Mouse (Mus musculus) thymus, postnatal 14 days (tissue): ENCODE results near the gene Tmem213.

Experiments used
- DNase-seq: peaks from one replicate; pipeline ENCODE4 v3.0.0; 2021

The Tmem213 gene

GRCm38 (mm10) chr6:38118341-38118740 lies 9.3 kb downstream of the Tmem213 start:
- no peak for DNase-seq

DNA sequence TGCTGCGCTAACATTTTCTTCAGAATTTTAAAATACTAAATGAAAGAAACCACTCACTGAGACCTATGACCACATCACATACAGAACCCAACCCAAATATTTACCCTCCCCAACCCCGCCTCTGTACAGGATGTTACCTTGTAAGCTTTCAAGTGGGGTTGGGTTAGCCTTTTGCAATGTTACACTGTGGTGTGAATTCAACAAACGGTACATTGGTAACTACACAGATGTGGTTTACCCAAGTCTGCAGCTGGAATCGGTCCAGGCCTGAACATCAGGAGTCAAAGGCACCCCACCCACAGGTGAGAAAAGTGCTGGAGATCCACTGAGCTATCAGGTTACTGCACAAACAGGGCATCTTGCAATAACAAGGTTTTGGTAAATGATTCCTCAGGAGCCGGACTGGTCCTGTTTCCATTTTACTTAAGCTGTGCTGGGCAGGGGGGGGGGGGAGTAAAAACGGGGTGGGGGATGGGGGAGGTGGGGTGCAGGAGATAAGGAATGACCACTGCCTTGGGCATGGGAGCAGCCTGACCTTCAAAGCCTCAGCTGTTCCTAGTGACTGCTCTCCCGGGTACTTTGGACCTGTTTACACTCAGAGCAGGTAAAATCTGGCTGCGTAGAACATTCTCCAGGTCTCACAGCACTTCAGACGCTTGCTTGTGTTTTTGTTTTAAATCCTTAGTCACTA lies 11.8 kb downstream of the Tmem213 start:
- peak; percentile 29 for DNase-seq

DNA sequence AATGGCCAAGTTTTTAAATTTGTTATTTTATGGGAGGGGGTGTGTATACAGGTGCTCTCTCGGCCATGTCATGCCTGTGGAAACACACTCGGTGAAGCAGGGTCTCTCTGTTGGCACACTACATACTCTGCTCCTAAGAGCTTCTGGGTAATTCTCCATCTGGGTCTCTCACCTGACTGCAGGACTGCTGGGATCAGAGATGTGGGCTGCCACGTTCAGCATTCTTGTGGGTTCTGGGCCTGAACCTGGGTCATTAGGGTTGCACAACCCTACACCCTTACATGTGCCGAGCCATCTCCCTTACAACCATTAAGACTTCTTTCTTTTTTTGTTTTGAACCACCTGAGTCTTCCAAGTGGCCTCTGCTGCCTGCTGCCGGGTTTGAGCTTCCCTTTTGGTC lies 12.8 kb downstream of the Tmem213 start:
- no peak for DNase-seq

GRCm38 (mm10) chr6:38122791-38123190 lies 13.7 kb downstream of the Tmem213 start:
- no peak for DNase-seq

DNA sequence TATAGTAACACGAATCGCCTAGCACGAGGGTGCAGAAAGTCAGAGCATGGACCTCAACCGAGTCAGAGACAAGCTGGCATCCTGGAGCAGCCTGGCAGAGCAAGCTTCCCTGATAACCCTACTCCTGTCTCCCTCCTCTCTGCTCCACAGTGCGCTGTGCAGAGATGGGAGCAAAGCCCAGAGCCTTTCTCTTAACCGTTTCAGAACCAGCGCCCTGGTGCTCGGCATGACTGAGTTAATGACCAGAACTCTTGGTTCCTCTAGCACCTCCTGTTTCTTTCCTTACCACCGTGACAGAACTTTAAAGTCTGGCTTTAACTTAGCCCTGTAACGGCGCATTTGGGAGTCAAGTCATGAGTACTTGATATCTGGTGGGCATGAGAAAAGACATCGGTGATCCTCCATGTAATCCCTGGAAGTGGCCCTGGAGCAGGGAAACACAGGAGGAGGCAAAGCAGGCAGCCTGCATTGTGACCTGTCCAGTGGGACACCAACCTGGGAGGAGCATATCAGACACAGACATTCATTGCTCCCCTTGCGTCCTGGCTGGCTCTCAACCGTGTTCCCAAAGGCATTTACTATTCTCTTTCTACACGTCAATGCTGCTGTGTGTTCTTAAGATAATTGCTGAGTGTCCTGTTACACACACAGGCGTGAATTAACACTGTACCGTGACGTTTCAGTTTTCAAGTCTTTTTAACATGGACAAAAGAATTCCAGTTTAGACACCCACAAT lies 14.6 kb downstream of the Tmem213 start:
- no peak for DNase-seq

DNA sequence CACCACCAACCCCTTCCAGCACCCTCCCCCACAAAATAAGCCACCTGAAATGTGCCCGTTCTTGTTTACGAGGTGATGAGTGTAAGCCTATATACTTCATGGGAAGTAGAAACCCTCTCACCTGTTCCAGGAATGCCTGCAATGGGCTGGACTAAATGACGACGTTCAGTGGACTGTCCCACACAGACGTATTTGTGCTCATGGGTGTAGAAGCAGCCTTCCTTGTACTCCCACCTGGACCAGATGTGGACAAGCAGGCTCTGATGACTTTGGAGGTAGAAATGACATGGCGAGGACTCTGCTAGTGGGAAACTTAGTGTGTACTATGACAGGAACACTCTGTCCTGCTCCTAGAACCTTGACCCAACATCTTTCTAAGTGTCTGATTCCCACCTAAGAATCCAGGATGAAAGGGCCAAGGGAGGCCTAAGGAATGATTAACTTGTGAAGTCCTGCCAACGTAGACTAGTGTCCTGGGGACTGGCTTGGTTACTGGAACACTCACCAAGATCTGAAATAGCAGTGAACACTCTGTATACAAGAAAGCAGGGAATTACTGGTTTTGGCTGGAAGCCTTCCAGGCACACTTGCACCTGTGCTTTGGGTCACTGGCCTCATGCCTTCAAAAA lies 15.3 kb downstream of the Tmem213 start, which contains the start of gene Atp6v0a4:
TSS of gene Atp6v0a4 (minus strand) at position 380 of the 629 bp plus-strand sequence.
- DNase-seq = no peak

DNA sequence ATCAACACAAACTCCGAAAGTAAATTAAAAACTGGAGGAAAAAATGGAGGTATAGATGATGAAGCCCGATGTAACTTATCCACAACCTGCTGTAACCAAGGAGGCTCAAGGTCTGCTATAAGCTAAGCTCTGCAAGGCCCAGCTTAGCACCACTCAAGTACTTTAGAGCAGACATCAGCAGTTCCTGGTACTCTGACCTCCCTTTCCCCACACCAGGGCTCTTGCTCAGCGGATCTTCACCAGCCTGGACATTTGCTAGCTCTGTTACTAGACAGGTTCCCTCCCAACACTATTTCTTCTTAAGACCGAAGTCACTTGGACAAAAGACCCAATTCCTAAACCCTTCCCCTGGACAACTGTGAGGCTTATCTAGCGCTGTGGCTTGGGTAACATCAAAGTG lies 15.8 kb downstream of the Tmem213 start:
- DNase-seq = no peak

DNA sequence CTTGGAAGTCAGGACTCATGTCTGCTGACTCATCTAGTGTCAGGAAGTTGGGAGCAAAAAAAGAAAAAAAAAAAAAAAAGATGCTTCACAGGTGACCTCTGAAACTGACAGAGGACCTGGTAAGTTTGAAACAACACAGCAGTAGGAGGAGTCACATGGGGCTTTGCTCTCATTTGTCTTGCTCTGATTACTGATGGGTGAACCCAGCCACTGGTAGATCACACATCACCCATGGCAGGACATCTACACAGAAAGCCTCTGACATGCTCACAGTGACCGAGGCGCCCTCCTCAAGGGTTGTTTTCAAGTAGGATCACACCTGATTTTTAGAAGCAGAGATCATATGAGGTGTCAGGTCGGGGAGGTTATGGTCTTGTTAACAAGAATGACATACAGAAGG lies 16.4 kb downstream of the Tmem213 start:
- DNase-seq = no peak

DNA sequence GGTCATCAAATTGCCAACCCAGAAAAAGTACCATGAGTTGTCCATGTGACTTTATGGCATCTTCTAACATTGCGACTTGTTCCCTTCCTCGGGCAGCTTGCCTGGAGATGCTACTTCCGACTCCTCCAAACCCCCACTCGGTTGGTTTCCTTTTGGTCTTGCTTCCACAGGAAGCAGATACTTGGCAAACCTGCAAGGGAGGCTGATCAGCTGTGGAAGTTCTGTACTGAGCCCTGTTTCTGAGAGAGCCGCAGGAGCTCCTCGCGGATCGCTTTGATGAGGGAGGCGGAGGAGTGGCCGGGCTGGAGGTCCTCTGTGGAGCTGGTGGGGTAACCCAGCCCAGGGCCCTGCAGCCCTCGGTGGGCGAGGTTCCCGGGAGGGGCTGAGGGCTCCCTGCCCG lies 19.1 kb downstream of the Tmem213 start:
- no peak for DNase-seq

- DNase-seq = no peak
These were observed 20.8 kb downstream of the Tmem213 start for GRCm38 (mm10) chr6:38129883-38130282.

- no peak for DNase-seq
These were observed 22.8 kb downstream of the Tmem213 start for GRCm38 (mm10) chr6:38131801-38132231.

- DNase-seq = no peak
These were observed 25.9 kb downstream of the Tmem213 start for GRCm38 (mm10) chr6:38134806-38135559.

GRCm38 (mm10) chr6:38139086-38139485 lies 30.0 kb downstream of the Tmem213 start:
- no peak for DNase-seq

DNA sequence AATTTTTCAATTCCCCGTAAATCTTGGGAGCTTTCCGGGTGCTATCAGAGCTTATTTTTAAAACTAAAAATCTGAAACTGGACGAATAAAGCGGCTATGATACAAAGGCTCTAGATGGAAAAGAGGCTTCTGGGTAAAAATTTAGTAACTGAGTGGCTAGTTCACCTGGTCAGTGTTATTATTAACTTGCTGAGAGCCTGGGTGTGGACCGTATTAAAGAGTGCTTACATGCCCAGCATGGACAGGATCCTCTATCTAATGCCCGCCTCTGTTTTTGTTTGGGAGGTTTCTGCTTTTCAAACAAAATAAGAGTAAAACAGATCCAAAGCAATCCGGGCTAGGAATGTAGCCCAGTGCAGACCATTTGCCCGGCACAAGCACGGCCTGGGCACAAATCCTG lies 31.3 kb downstream of the Tmem213 start:
- no peak for DNase-seq

DNA sequence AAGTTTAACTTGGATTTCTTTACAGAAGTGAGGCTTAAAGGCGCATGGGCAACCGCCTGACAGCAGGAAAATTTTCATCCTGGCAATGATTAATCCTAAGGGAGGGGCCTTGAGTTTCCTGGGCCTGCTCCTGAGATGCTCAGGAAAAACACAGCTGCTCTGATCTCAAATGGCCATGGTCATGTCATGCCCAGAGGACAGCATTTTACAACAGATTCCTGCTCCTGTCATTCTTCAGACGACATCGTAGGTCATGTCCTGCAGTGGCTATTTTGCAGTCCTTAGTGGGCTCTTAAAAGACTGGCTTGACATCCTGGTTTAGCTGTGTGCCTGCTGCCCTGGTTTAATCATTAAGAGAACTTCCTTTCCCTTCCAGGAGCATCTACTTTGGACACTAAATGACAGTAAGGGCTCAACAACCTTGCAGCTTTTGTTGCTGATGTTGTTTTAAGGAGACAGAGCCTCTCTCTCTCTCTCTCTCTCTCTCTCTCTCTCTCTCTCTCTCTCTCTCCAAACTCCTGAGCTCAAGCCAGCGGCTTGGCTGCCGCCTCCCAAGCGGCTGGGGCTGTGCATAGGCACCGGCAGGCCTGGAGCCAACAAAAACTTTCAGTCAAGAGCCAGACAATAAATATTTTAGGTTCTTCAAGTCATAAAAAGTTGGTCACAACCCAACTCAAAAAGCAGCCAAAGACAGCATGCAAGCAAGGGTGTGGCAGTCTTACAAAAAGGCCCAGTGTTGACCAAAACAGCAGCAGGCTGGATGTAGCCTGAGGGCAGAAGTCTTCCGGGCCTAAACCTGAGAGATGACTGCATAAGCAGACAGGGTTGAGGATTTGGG lies 35.3 kb downstream of the Tmem213 start:
- DNase-seq = no peak

DNA sequence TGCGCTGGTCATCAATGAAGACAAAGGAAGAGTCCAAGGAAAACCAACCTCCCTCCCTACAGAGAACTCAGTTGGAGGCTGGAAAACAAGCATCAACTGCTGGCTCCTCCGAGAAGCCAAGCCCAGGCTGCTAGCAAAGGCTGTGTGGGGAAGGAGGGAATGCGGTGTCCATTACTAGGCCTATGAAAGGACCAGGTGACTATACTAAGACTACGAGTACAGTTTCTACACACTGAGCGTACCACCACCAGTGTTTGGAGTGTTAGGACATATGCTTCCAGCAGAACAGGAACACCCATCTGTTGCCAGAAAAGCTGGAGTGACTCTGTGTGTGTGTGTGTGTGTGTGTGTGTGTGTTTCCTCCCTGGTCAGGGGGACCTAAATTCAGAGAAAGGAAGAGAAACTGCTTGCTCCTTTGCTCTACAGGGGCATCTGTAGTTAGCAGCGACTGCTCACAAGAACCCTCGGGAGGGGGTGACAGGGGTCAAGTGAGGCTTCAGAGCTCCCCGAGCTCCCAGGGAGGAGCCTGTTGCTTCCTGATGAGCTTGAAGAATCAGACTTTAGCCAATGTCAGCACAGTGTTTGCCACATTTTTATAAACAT lies 36.5 kb downstream of the Tmem213 start:
- DNase-seq = no peak

- DNase-seq = no peak
These were observed 38.2 kb downstream of the Tmem213 start for GRCm38 (mm10) chr6:38147301-38147700.

DNA sequence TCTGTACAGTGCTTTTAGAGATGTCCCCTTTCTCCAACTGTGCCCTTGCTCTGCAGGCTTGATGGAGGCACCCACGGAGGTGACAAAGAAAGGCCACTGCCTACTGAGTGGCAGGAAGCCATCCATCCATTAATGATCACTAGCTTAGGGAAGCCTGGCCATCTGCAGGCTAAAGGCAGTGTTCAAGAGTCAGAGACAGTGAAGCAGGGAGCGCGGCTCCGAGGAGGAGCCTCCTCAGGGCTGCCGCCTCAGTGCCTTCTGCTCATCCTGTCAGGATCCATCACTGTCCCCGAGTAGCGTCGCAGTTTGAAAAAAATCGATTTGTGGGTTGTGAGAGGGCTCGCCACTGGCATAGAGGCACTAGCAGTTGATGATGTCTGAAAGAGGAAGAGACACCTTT lies 39.6 kb downstream of the Tmem213 start:
- no peak for DNase-seq

GRCm38 (mm10) chr6:38149483-38149882 lies 40.4 kb downstream of the Tmem213 start:
- no peak for DNase-seq

DNA sequence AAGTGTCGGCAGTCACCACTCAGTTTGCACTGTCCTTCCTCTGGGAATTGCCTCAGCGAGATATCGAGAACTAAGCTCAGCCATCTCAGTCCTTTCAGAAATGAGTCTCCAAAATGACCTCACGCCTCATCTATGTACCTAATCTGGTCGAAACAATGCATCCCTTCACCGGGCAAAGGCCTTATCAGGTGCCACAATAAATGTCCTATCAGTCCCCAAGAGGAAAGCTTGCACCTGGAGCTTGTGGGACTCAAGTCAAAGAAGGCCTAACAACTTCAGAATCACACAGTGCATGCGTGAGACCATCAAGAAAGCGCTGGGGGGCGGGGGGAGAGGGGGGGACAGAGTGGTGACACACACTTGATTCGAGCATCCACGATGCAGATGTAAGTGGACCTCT lies 43.2 kb downstream of the Tmem213 start:
- no peak for DNase-seq

- no peak for DNase-seq
These were observed 47.1 kb downstream of the Tmem213 start for GRCm38 (mm10) chr6:38156204-38156603.

DNA sequence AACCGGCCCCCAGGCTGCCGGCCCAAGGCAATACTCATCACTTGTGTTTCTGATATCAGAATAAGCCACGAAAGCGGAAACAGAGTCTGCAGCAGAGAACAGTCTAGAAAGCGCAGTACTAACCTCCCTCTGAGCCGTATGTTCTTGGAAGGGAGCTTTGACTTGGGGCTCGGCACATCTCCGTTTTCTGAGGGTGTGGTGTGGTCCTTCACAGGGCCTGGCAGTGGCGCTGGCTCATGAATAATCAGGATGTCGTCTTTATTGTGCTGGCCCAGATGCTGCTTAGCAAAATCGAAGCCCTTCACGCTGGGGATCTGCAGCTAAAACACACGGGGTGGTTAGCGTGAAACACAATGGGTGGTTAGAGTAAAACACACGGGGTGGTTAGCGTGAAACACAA lies 48.9 kb downstream of the Tmem213 start:
- DNase-seq = no peak
